Mouse (Mus musculus): ENCODE data around the gene Dnah8. TPM values are rescaled to one million over a fixed set of nuclear protein-coding genes. Genes with fewer than 3 reads are reported as not detected.

The Dnah8 gene
- polyA plus RNA-seq, 1 experiment from 2014 or later = 3.0 TPM

DNA sequence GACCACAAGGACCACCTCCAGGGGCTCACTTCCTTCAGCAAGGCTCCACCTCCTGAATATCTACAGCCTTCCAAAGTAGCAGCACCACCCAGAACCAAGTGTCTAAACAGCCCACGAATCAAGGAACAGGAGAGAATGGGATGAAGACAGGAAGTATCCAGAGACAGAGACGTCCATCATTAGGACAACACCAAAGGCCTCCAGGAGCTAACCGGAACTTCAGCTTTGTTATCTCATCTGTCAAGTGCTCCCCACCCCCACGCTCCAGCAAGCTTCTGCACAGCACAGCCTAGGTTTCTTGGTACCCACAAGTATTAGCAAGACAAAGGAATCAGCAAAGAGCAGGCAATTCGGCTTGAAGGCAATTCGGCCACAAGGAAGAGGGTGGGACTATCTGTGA, 254.5 kb downstream of the Dnah8 start:
- H3K27me3 ChIP-seq (ENCODE audit: control insufficient read depth, insufficient read depth, low read length) = no peaks in the 10 kb centered on the region
- H3K4me2 ChIP-seq = no peak overlapping the region
- H3K36me3 ChIP-seq (ENCODE audit: control insufficient read depth, insufficient read depth, low read length) = no peaks in the 10 kb centered on the region
- no peak for ATAC-seq (replicated peaks; ENCODE audit: insufficient number of reproducible peaks, low FRiP score, low TSS enrichment)
- 11% methylated on average over 6 of the region's 6 CpGs for WGBS (ENCODE audit: insufficient replicate concordance)
- H3K9ac ChIP-seq (ENCODE audit: low read depth, low read length) = no peak overlapping the region
- 0 out of 2 replicates have a peak, but pooled peaks cover 2% of the 10 kb centered on the region for H3K4me1 ChIP-seq (ENCODE audit: control insufficient read depth, insufficient read depth, low read length)
- H3K27ac ChIP-seq (ENCODE audit: low read depth, low read length) = no peak overlapping the region
- no peaks in the 10 kb centered on the region for H3K9me3 ChIP-seq (replicated peaks; ENCODE audit: control insufficient read depth, low read length)
- H3K4me3 ChIP-seq (ENCODE audit: low read depth, low read length) = no peak overlapping the region

DNA sequence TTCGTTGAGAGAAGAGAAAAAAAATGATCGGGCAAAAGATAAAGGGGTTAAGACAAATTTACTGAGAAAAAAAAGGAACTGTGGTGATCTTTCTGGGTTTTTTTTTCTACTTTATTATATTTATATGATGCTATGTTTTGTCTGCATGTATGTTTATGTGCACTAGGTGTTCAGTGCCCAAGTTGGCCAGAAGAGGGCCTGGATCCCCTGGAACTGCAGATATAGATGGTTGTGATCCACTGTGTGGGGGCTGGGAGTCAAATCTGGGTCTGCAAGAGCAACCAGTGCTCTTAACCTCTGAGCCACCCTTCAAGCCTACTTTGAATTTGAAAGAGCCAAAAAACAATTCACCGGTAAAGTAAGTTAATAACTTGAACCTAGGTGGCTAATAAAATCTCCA, 256.2 kb downstream of the Dnah8 start:
- no peak overlapping the region for H3K4me3 ChIP-seq (ENCODE audit: low read depth, low read length)
- no peaks in the 10 kb centered on the region for H3K27me3 ChIP-seq (ENCODE audit: control insufficient read depth, insufficient read depth, low read length)
- H3K4me2 ChIP-seq = no peak overlapping the region
- WGBS (ENCODE audit: insufficient replicate concordance) = 85% methylated on average over 3 of the region's 3 CpGs
- H3K9me3 ChIP-seq (replicated peaks; ENCODE audit: control insufficient read depth, low read length) = no peaks in the 10 kb centered on the region
- no peaks in the 10 kb centered on the region for H3K36me3 ChIP-seq (ENCODE audit: control insufficient read depth, insufficient read depth, low read length)
- H3K9ac ChIP-seq (ENCODE audit: low read depth, low read length) = no peak overlapping the region
- ATAC-seq (replicated peaks; ENCODE audit: insufficient number of reproducible peaks, low FRiP score, low TSS enrichment) = no peak
- no peak overlapping the region for H3K27ac ChIP-seq (ENCODE audit: low read depth, low read length)
- 0 out of 2 replicates have a peak, but pooled peaks cover 2% of the 10 kb centered on the region for H3K4me1 ChIP-seq (ENCODE audit: control insufficient read depth, insufficient read depth, low read length)

DNA sequence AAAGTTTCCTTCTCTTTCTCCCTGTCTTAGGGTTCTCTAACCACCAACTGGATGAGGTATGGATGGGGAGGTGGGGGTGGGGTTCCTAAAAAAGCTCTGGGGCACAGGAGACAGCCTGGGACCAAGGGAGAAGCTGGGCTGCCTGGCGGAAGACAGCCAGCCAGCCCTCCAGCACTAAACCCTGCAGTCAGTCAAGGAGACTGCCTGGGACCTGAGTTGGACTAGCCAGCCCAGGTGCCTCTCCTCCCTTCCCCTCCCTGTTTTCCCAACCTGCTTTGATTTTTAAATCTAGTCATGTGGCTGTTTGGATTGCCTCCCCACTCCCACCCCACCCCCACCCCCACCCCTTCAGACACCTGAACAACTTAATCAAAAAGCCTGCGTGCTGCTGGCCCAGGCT, 256.8 kb downstream of the Dnah8 start:
- H3K9ac ChIP-seq (ENCODE audit: low read depth, low read length) = no peak overlapping the region
- H3K4me1 ChIP-seq (ENCODE audit: control insufficient read depth, insufficient read depth, low read length) = 0 out of 2 replicates have a peak, but pooled peaks cover 2% of the 10 kb centered on the region
- H3K4me3 ChIP-seq (ENCODE audit: low read depth, low read length) = no peak overlapping the region
- no peaks in the 10 kb centered on the region for H3K9me3 ChIP-seq (replicated peaks; ENCODE audit: control insufficient read depth, low read length)
- 66% methylated on average over 2 of the region's 2 CpGs for WGBS (ENCODE audit: insufficient replicate concordance)
- H3K27ac ChIP-seq (ENCODE audit: low read depth, low read length) = no peak overlapping the region
- H3K27me3 ChIP-seq (ENCODE audit: control insufficient read depth, insufficient read depth, low read length) = no peaks in the 10 kb centered on the region
- no peaks in the 10 kb centered on the region for H3K36me3 ChIP-seq (ENCODE audit: control insufficient read depth, insufficient read depth, low read length)
- no peak for ATAC-seq (replicated peaks; ENCODE audit: insufficient number of reproducible peaks, low FRiP score, low TSS enrichment)
- no peak overlapping the region for H3K4me2 ChIP-seq

DNA sequence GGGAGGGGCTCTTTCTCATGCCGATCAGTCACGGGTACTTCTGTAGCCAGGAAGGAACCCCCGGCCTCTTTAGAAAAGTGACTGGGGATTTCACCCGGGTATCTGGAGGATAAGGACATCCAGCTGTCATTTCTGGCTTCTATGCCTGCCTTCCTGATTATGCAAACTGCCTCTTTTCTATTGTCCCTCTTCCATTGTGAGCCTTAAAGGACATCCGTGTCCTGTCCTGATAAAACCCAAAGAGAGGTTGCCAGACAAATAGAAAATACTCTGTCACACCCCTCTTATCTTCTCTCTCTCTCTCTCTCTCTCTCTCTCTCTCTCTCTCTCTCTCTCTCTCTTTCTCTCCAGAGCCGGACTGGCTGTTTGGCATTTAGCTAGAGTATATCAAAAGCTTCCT, 258.1 kb downstream of the Dnah8 start:
- no peaks in the 10 kb centered on the region for H3K9me3 ChIP-seq (replicated peaks; ENCODE audit: control insufficient read depth, low read length)
- WGBS (ENCODE audit: insufficient replicate concordance) = 2% methylated on average over 6 of the region's 6 CpGs
- no peak overlapping the region for H3K27ac ChIP-seq (ENCODE audit: low read depth, low read length)
- ATAC-seq (replicated peaks; ENCODE audit: insufficient number of reproducible peaks, low FRiP score, low TSS enrichment) = no peak
- no peaks in the 10 kb centered on the region for H3K27me3 ChIP-seq (ENCODE audit: control insufficient read depth, insufficient read depth, low read length)
- H3K9ac ChIP-seq (ENCODE audit: low read depth, low read length) = no peak overlapping the region
- no peaks in the 10 kb centered on the region for H3K36me3 ChIP-seq (ENCODE audit: control insufficient read depth, insufficient read depth, low read length)
- no peak overlapping the region for H3K4me3 ChIP-seq (ENCODE audit: low read depth, low read length)
- H3K4me2 ChIP-seq = peak overlapping the region; percentile 4; the same call in 1 of the 2 replicates
- H3K4me1 ChIP-seq (ENCODE audit: control insufficient read depth, insufficient read depth, low read length) = 0 out of 2 replicates have a peak, but pooled peaks cover 2% of the 10 kb centered on the region

DNA sequence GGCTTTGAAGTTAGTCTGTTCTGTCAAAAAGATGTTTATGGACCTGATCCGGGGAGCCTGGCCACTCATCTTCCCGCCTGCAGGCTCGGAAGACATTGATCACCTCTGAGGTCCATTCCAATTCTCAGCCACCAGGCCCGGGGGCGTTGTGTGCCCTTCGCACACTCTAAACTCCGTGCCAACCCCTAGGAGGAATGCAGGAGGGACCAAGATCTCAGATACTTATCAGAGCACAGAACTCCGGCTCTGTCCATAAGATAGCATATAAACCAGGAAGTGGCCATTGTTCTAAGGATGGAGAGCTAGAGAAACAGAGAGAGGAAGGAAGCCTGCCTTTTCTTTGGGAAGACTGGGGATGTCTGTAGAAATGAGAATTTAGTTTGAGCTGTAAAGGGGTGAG, 259.4 kb downstream of the Dnah8 start:
- H3K4me2 ChIP-seq = no peak overlapping the region

DNA sequence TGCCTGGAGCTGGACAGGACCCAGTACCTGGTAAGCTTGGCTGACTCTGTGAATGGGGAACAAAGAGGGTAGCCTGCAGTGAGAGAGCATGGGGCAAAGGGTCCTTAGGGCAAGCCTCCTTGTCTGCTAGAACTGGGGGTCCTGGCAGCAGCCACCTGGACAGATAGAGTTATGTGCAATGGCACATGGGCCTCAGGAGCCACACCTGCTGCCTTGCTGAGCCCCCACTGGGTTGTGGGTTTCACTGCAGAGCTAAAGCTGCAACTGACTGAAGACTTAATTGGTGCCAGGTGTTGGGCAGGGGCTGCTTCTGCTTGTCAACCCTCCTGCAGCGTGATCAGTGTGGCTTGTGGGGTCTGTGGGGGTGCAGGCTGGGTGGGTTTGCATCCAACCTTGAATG, 267.9 kb downstream of the Dnah8 start:
- H3K4me1 ChIP-seq (ENCODE audit: control insufficient read depth, insufficient read depth, low read length) = no peaks in the 10 kb centered on the region
- no peak overlapping the region for H3K27ac ChIP-seq (ENCODE audit: low read depth, low read length)
- H3K9me3 ChIP-seq (replicated peaks; ENCODE audit: control insufficient read depth, low read length) = no peaks in the 10 kb centered on the region
- 18% methylated on average over 1 of the region's 1 CpGs for WGBS (ENCODE audit: insufficient replicate concordance)
- H3K9ac ChIP-seq (ENCODE audit: low read depth, low read length) = no peak overlapping the region
- H3K4me3 ChIP-seq (ENCODE audit: low read depth, low read length) = no peak overlapping the region
- H3K4me2 ChIP-seq = no peak overlapping the region
- no peaks in the 10 kb centered on the region for H3K27me3 ChIP-seq (ENCODE audit: control insufficient read depth, insufficient read depth, low read length)
- ATAC-seq (replicated peaks; ENCODE audit: insufficient number of reproducible peaks, low FRiP score, low TSS enrichment) = no peak
- no peaks in the 10 kb centered on the region for H3K36me3 ChIP-seq (ENCODE audit: control insufficient read depth, insufficient read depth, low read length)

More for the DNA sequence above, 259.4 kb downstream of the Dnah8 start:
- H3K4me1 ChIP-seq (ENCODE audit: control insufficient read depth, insufficient read depth, low read length) = 0 out of 2 replicates have a peak, but pooled peaks cover 2% of the 10 kb centered on the region
- no peaks in the 10 kb centered on the region for H3K36me3 ChIP-seq (ENCODE audit: control insufficient read depth, insufficient read depth, low read length)
- no peak overlapping the region for H3K4me3 ChIP-seq (ENCODE audit: low read depth, low read length)
- no peaks in the 10 kb centered on the region for H3K9me3 ChIP-seq (replicated peaks; ENCODE audit: control insufficient read depth, low read length)
- no peak overlapping the region for H3K9ac ChIP-seq (ENCODE audit: low read depth, low read length)
- ATAC-seq (replicated peaks; ENCODE audit: insufficient number of reproducible peaks, low FRiP score, low TSS enrichment) = no peak
- no peaks in the 10 kb centered on the region for H3K27me3 ChIP-seq (ENCODE audit: control insufficient read depth, insufficient read depth, low read length)
- WGBS (ENCODE audit: insufficient replicate concordance) = 68% methylated on average over 8 of the region's 8 CpGs
- no peak overlapping the region for H3K27ac ChIP-seq (ENCODE audit: low read depth, low read length)

- Histone ChIP-seq H3K4me3 (ENCODE audit: low read depth, low read length) (no peak overlapping the region), H3K4me2 (no peak overlapping the region), H3K36me3 (ENCODE audit: control insufficient read depth, insufficient read depth, low read length) (no peaks in the 10 kb centered on the region), H3K27me3 (ENCODE audit: control insufficient read depth, insufficient read depth, low read length) (no peaks in the 10 kb centered on the region), H3K9ac (ENCODE audit: low read depth, low read length) (no peak overlapping the region), H3K27ac (ENCODE audit: low read depth, low read length) (no peak overlapping the region), H3K4me1 (ENCODE audit: control insufficient read depth, insufficient read depth, low read length) (no peaks in the 10 kb centered on the region), H3K9me3 (replicated peaks; ENCODE audit: control insufficient read depth, low read length) (no peaks in the 10 kb centered on the region)
- no peak for ATAC-seq (replicated peaks; ENCODE audit: insufficient number of reproducible peaks, low FRiP score, low TSS enrichment)
- WGBS (ENCODE audit: insufficient replicate concordance) = 15% methylated on average over 2 of the region's 2 CpGs
Observed at GRCm38 (mm10) chr17:30892730-30893129, 268.6 kb downstream of the Dnah8 start.

- no peak overlapping the region for H3K4me2 ChIP-seq
- H3K27me3 ChIP-seq (ENCODE audit: control insufficient read depth, insufficient read depth, low read length) = peaks cover 25% of the 10 kb centered on the region
- no peak overlapping the region for H3K27ac ChIP-seq (ENCODE audit: low read depth, low read length)
- H3K4me1 ChIP-seq (ENCODE audit: control insufficient read depth, insufficient read depth, low read length) = peaks cover 6% of the 10 kb centered on the region
- H3K36me3 ChIP-seq (ENCODE audit: control insufficient read depth, insufficient read depth, low read length) = no peaks in the 10 kb centered on the region
- no peak overlapping the region for H3K4me3 ChIP-seq (ENCODE audit: low read depth, low read length)
- 5% methylated on average over 2 of the region's 2 CpGs for WGBS (ENCODE audit: insufficient replicate concordance)
- no peaks in the 10 kb centered on the region for H3K9me3 ChIP-seq (replicated peaks; ENCODE audit: control insufficient read depth, low read length)
- no peak for ATAC-seq (replicated peaks; ENCODE audit: insufficient number of reproducible peaks, low FRiP score, low TSS enrichment)
- H3K9ac ChIP-seq (ENCODE audit: low read depth, low read length) = no peak overlapping the region
Observed at GRCm38 (mm10) chr17:30897075-30897474, 272.9 kb downstream of the Dnah8 start.

DNA sequence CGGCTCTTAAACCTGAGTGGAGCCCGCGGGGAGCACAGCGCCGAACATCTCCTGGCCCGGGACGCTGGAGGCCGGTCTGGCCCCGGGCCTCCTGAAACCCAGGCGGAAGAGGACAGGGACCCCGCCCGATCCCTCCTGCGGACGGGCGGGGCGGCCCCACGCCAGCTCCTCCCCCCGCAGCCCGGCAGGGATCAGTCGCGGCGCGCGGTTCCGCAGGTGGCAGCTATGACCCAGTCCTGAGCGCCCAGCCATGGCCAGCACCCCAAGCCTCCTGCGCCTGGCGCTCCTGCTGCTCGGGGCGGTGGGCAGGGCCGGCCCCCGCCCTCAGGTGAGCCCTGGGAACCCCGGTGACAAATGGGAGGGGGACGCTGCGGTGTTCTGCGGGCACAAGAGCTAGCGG, 277.5 kb downstream of the Dnah8 start, which contains the start of gene Glp1r:
Gene Glp1r, plus strand, starts transcription at position 191 of the 400 bp plus-strand sequence.
- under 1% methylated on average over 37 of the region's 37 CpGs for WGBS (ENCODE audit: insufficient replicate concordance)
- H3K4me1 ChIP-seq (ENCODE audit: control insufficient read depth, insufficient read depth, low read length) = peaks cover 6% of the 10 kb centered on the region
- H3K27me3 ChIP-seq (ENCODE audit: control insufficient read depth, insufficient read depth, low read length) = peaks cover 42% of the 10 kb centered on the region
- peak within 1 kb of the TSS; percentile 52 for H3K4me3 ChIP-seq (ENCODE audit: low read depth, low read length)
- H3K27ac ChIP-seq (ENCODE audit: low read depth, low read length) = no peak within 1 kb of the TSS
- no peak for ATAC-seq (replicated peaks; ENCODE audit: insufficient number of reproducible peaks, low FRiP score, low TSS enrichment)
- H3K9me3 ChIP-seq (replicated peaks; ENCODE audit: control insufficient read depth, low read length) = no peaks in the 10 kb centered on the region
- peak within 1 kb of the TSS; percentile 52 for H3K9ac ChIP-seq (ENCODE audit: low read depth, low read length)
- no peaks in the 10 kb centered on the region for H3K36me3 ChIP-seq (ENCODE audit: control insufficient read depth, insufficient read depth, low read length)
- H3K4me2 ChIP-seq = peak within 1 kb of the TSS; percentile 94
